Mouse (Mus musculus): ENCODE data around the gene Phf12. TPM values are rescaled to one million over a fixed set of nuclear protein-coding genes. Genes with fewer than 3 reads are reported as not detected.
"Not testable (repeated sequence)": the region's sequence is repeated elsewhere in the genome, so short reads cannot be mapped to it uniquely, and the experiment has no call there.

Phf12 gene
- polyA plus RNA-seq, 1 experiment from 2014 or later = 17.0 TPM

GRCm38 (mm10) chr11:78042290-78042870, 59.8 kb downstream of the Phf12 start:
- H3K36me3 ChIP-seq (replicated peaks) = peaks cover 67% of the 10 kb centered on the region
- not testable (repeated sequence) for H3K9me3 ChIP-seq; H3K27me3 ChIP-seq (ENCODE audit: poor library complexity, severe bottlenecking); H3K27ac ChIP-seq; H3K4me3 ChIP-seq; DNase-seq (ENCODE audit: extremely low spot score, low spot score)
- H3K4me1 ChIP-seq = peaks cover 20% of the 10 kb centered on the region
- WGBS = 92% methylated on average over 4 of the region's 4 CpGs

DNA sequence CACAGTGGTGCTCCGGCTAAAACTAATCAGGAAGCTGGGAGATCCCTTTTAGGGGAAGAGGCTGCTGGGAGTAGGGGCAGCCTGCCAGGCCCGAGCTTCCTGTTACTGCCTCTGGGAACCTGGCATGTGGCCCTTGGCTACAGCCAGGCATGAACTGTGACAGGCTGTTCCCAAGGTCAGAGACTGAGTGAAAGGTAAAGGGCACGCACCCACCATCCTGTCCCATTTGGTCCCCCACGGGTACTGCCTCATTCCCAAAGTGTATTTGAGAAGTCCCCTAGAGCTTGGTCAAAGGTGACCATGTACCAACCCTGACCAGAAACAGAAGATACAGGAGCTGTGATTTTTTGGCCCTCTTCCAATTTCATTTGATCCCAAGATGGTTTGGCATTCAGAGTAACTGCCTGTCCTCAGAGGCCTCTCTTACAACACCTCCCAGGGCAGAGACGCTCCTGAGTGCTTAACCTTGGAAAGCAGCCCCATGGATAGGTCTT, 62.3 kb downstream of the Phf12 start:
- Histone ChIP-seq H3K27ac (no peak overlapping the region), H3K9me3 (peaks cover 5% of the 10 kb centered on the region; the same call in 1 of the 2 replicates), H3K27me3 (ENCODE audit: poor library complexity, severe bottlenecking) (no peaks in the 10 kb centered on the region), H3K4me3 (no peak overlapping the region), H3K4me1 (no peaks in the 10 kb centered on the region), H3K36me3 (replicated peaks) (peaks cover 71% of the 10 kb centered on the region)
- DNase-seq (ENCODE audit: extremely low spot score, low spot score) = no peak
- WGBS = 93% methylated on average over 5 of the region's 5 CpGs

- peaks cover 67% of the 10 kb centered on the region for H3K36me3 ChIP-seq (replicated peaks)
- not testable (repeated sequence) for H3K27ac ChIP-seq; H3K9me3 ChIP-seq; DNase-seq (ENCODE audit: extremely low spot score, low spot score); H3K27me3 ChIP-seq (ENCODE audit: poor library complexity, severe bottlenecking); H3K4me1 ChIP-seq; H3K4me3 ChIP-seq
- WGBS = 94% methylated on average over 4 of the region's 4 CpGs
Measured at GRCm38 (mm10) chr11:78048637-78049036, 66.1 kb downstream of the Phf12 start.

- Histone ChIP-seq H3K27me3 (ENCODE audit: poor library complexity, severe bottlenecking) (no peaks in the 10 kb centered on the region), H3K4me3 (no peak overlapping the region), H3K36me3 (replicated peaks) (peaks cover 83% of the 10 kb centered on the region), H3K9me3 (no peaks in the 10 kb centered on the region), H3K27ac (no peak overlapping the region), H3K4me1 (no peaks in the 10 kb centered on the region)
- WGBS = 93% methylated on average over 8 of the region's 8 CpGs
- DNase-seq (ENCODE audit: extremely low spot score, low spot score) = no peak
Measured at GRCm38 (mm10) chr11:78053078-78053477, 70.5 kb downstream of the Phf12 start.

DNA sequence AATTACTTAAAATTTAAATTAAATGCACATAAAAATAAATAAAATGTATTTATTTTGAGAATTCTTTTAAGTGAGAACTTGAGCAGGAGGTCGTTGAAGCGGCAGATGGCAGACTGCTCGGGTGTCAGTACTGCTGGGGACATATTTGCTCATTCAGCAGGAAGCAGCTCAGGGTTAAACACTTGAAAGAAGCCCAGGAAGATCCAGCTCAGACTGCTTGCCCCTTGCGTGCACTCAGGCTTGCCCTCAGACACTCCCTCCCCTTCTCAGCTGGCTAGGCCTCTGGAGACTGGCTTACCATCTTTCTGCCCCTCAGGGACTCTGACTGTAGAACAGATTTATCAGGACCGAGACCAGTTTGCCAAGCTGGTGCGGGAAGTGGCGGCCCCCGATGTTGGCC, 74.4 kb downstream of the Phf12 start:
- no peak for DNase-seq (ENCODE audit: extremely low spot score, low spot score)
- no peaks in the 10 kb centered on the region for H3K9me3 ChIP-seq
- H3K4me3 ChIP-seq = no peak overlapping the region
- no peaks in the 10 kb centered on the region for H3K27me3 ChIP-seq (ENCODE audit: poor library complexity, severe bottlenecking)
- 90% methylated on average over 8 of the region's 8 CpGs for WGBS
- peaks cover 78% of the 10 kb centered on the region for H3K36me3 ChIP-seq (replicated peaks)
- no peak overlapping the region for H3K27ac ChIP-seq
- peaks cover 2% of the 10 kb centered on the region for H3K4me1 ChIP-seq

DNA sequence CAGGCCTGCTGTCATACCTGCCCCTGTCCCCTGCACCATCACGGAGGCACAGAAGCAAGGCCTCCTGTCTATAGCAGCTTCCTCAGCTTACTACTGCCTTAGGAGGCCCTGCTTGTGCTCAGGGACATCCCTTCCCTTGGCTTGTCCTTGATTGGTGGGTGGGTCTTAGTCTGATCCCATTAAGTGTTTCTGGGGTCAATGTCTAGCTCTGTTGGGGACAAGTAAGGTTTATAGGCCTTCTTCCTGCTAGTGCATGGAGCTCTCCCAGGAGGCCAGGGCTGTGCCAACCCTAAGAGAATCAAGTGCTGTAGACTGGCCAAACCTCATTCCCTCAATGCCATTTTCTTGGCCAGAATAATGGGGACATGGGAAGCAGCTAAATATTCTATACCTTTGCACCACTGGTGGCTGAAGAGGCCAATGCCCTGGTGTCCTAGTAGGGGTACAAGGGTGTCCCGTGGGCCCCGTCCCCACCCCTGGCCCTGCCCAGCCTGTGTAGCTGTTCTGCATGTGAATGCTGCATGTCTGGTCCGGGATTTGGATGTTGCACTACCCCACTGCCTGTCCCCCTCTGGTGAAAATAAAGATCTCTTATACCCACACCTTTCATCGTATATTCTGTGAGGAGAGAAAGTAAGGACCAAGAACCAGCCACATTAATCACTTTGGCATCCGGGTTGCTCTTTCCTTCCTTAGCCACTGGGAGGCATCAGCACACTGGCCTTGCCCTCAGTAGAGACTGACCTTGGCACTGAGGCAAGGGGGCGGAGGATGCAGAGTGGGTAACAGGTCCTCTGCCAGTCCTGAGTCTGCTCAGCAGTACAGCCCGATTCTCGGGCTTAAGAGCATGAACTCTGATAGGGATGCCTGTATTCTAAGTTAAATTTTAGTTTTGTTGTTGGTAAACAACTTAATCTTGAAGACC, 77.5 kb downstream of the Phf12 start:
- H3K9me3 ChIP-seq = no peaks in the 10 kb centered on the region
- 71% methylated on average over 9 of the region's 9 CpGs for WGBS
- H3K4me3 ChIP-seq = no peak overlapping the region
- peaks cover 52% of the 10 kb centered on the region for H3K36me3 ChIP-seq (replicated peaks)
- peak; percentile 56 for DNase-seq (ENCODE audit: extremely low spot score, low spot score)
- peaks cover 4% of the 10 kb centered on the region for H3K4me1 ChIP-seq
- no peaks in the 10 kb centered on the region for H3K27me3 ChIP-seq (ENCODE audit: poor library complexity, severe bottlenecking)
- no peak overlapping the region for H3K27ac ChIP-seq

GRCm38 (mm10) chr11:78062563-78062962, 80.0 kb downstream of the Phf12 start:
- H3K9me3 ChIP-seq = no peaks in the 10 kb centered on the region
- DNase-seq (ENCODE audit: extremely low spot score, low spot score) = no peak
- H3K36me3 ChIP-seq (replicated peaks) = peaks cover 27% of the 10 kb centered on the region
- H3K27me3 ChIP-seq (ENCODE audit: poor library complexity, severe bottlenecking) = no peaks in the 10 kb centered on the region
- WGBS = 83% methylated on average over 1 of the region's 1 CpGs
- no peak overlapping the region for H3K4me3 ChIP-seq
- no peak overlapping the region for H3K27ac ChIP-seq
- H3K4me1 ChIP-seq = peaks cover 4% of the 10 kb centered on the region

DNA sequence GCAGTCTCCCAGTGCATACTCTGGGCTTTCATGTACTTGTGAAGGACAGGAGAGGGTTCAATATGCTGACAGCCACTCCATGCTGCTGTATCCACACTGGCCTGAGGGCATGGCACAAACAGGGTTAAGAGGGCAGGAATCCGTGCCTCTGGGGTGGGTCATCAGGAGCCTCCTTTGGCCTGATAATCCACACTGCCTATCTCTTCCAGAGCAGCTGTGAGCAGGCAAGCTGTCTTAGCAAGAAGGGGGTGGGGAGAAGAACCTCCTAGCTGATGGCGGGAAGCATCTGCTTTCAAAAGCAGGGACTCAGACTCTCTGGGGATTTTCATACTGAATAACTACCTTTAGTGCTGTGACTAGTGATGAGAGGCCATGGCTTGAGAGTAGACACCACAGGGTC, 83.4 kb downstream of the Phf12 start:
- WGBS = 52% methylated on average over 2 of the region's 2 CpGs
- H3K27me3 ChIP-seq (ENCODE audit: poor library complexity, severe bottlenecking) = no peaks in the 10 kb centered on the region

GRCm38 (mm10) chr11:78066641-78067040, 84.1 kb downstream of the Phf12 start:
- no peak for DNase-seq (ENCODE audit: extremely low spot score, low spot score)
- peaks cover 7% of the 10 kb centered on the region; the same call in 1 of the 2 replicates for H3K36me3 ChIP-seq (replicated peaks)
- H3K27me3 ChIP-seq (ENCODE audit: poor library complexity, severe bottlenecking) = no peaks in the 10 kb centered on the region
- peak overlapping the region; percentile 60 for H3K27ac ChIP-seq
- 73% methylated on average over 2 of the region's 2 CpGs for WGBS
- H3K4me3 ChIP-seq = no peak overlapping the region
- H3K4me1 ChIP-seq = peaks cover 4% of the 10 kb centered on the region
- no peaks in the 10 kb centered on the region for H3K9me3 ChIP-seq

More for the DNA sequence above, 83.4 kb downstream of the Phf12 start:
- Histone ChIP-seq H3K36me3 (replicated peaks) (0 out of 2 replicates have a peak, but pooled peaks cover 2% of the 10 kb centered on the region), H3K4me1 (peaks cover 4% of the 10 kb centered on the region), H3K9me3 (no peaks in the 10 kb centered on the region), H3K27ac (peak overlapping the region; percentile 60; the same call in 1 of the 2 replicates), H3K4me3 (no peak overlapping the region)
- DNase-seq (ENCODE audit: extremely low spot score, low spot score) = no peak

DNA sequence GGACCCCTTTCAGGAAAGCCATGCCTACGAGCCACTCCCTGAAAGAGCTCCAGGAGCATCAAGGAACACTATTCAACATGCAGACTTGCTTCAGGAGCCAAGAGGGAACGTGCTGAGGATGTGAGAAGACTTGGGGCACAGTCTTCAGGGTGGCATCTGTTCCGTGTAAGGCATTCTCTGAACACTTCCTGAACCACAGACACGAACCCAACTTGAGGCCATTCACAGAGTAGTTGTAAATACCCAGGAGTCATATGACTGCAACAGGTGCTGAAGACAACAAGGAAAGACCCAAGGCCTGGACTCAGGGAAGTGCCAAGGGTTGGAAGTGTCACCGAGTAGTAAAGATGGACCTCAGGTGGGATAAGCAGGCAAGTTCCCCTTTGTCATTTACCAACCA, 85.0 kb downstream of the Phf12 start:
- no peak for DNase-seq (ENCODE audit: extremely low spot score, low spot score)
- Histone ChIP-seq H3K27ac (peak overlapping the region; percentile 26; the same call in 1 of the 2 replicates), H3K9me3 (no peaks in the 10 kb centered on the region), H3K4me1 (no peaks in the 10 kb centered on the region; the same call in 1 of the 2 replicates), H3K27me3 (ENCODE audit: poor library complexity, severe bottlenecking) (no peaks in the 10 kb centered on the region), H3K4me3 (no peak overlapping the region), H3K36me3 (replicated peaks) (peaks cover 16% of the 10 kb centered on the region)
- 85% methylated on average over 5 of the region's 5 CpGs for WGBS

DNA sequence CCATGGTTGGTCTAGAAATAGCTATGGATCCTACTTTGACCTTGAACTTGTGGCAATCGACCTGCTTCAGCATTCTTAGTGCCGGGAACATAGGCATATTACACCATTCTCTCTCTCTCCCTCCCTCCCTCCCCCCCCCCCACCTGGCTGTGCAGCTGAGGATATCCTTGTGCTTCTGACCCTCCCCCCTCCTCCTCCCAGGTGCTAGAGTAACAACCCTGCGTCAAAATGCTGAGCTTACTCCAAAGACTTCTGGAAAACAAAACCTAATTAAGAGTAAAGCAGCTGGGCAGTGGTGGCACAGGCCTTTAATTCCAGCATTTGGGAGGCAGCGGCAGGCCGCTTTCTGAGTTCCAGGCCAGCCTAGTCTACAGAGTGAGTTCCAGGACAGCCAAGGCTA, 86.6 kb downstream of the Phf12 start:
- Histone ChIP-seq H3K4me3 (no peak overlapping the region), H3K9me3 (no peaks in the 10 kb centered on the region), H3K4me1 (no peaks in the 10 kb centered on the region; the same call in 1 of the 2 replicates), H3K36me3 (replicated peaks) (peaks cover 32% of the 10 kb centered on the region), H3K27me3 (ENCODE audit: poor library complexity, severe bottlenecking) (no peaks in the 10 kb centered on the region), H3K27ac (0 out of 2 replicates have a peak overlapping the region, but pooled peaks have one; percentile 44)
- WGBS = 87% methylated on average over 5 of the region's 5 CpGs
- DNase-seq (ENCODE audit: extremely low spot score, low spot score) = no peak

GRCm38 (mm10) chr11:78069646-78070045, 87.1 kb downstream of the Phf12 start:
- Histone ChIP-seq H3K36me3 (replicated peaks) (peaks cover 37% of the 10 kb centered on the region), H3K9me3 (no peaks in the 10 kb centered on the region), H3K4me3 (no peak overlapping the region), H3K4me1 (no peaks in the 10 kb centered on the region; the same call in 1 of the 2 replicates), H3K27ac (peak overlapping the region; percentile 65), H3K27me3 (ENCODE audit: poor library complexity, severe bottlenecking) (no peaks in the 10 kb centered on the region)
- 84% methylated on average over 6 of the region's 6 CpGs for WGBS
- no peak for DNase-seq (ENCODE audit: extremely low spot score, low spot score)

DNA sequence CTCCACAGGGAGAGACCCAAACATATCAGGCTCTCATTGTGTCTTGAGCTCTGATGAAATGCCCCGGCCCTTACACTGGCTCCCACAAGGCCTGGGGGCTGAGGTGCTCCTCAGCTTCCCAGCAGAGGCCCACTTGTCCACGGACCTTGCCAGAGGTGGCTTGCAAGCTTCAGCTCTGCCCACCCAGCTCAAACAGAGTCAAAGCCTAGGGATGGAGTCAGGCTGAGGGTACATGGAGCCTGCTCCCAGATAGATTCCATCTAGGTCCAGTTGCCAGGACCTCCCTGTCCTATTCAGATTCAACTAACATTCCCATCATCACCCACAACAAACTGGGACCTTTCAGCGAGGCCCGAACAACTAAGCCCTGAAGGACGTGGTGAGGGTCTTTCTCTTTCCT, 89.4 kb downstream of the Phf12 start:
- H3K27ac ChIP-seq = peak overlapping the region; percentile 54
- H3K36me3 ChIP-seq (replicated peaks) = peaks cover 60% of the 10 kb centered on the region
- DNase-seq (ENCODE audit: extremely low spot score, low spot score) = no peak
- WGBS = 77% methylated on average over 5 of the region's 5 CpGs
- H3K9me3 ChIP-seq = no peaks in the 10 kb centered on the region
- no peaks in the 10 kb centered on the region; the same call in 1 of the 2 replicates for H3K4me1 ChIP-seq
- no peaks in the 10 kb centered on the region for H3K27me3 ChIP-seq (ENCODE audit: poor library complexity, severe bottlenecking)
- no peak overlapping the region for H3K4me3 ChIP-seq

Data from forebrain, embryonic 10.5 days (tissue).